Mouse (Mus musculus) lung, embryonic 14.5 days (tissue): ENCODE measurements around the gene Il5ra. TPM values are rescaled to one million over a fixed set of nuclear protein-coding genes. Genes with fewer than 3 reads are reported as not detected.

ENCODE experiments used
- ATAC-seq: fragments of 200-750 bp; cut with Nextera tagmentation; 2 replicates; pipeline ENCODE4 v1.8.0; 2017; ENCODE audit warnings: mild to moderate bottlenecking, moderate TSS enrichment, moderate library complexity; ENCODE audit not compliant: insufficient read depth
- DNase-seq: peaks from one replicate; pipeline ENCODE4 v3.0.0-alpha.2; 2015
- H3K27ac ChIP-seq: fragments of 300-500 bp; sonication (generic); 2 replicates; pipeline ENCODE4 v1.5.1; 2014; ENCODE audit warnings: low read depth, mild to moderate bottlenecking, moderate library complexity
- H3K27me3 ChIP-seq: fragments of 300-500 bp; sonication (generic); 2 replicates; pipeline ENCODE4 v1.6.1; 2014; ENCODE audit warnings: low read length, control low read depth; ENCODE audit not compliant: insufficient read depth
- H3K36me3 ChIP-seq: fragments of 300-500 bp; sonication (generic); 2 replicates; pipeline ENCODE4 v1.6.1; 2014; ENCODE audit warnings: control low read depth; ENCODE audit not compliant: insufficient read depth
- H3K4me1 ChIP-seq: fragments of 300-500 bp; sonication (generic); 2 replicates; pipeline ENCODE4 v1.6.1; 2014; ENCODE audit warnings: antibody characterized with exemption, control low read depth; ENCODE audit not compliant: insufficient read depth
- H3K4me2 ChIP-seq: fragments of 300-500 bp; sonication (generic); 2 replicates; pipeline ENCODE4 v1.6.1; 2014; ENCODE audit warnings: mild to moderate bottlenecking
- H3K4me3 ChIP-seq: fragments of 300-500 bp; sonication (generic); 2 replicates; pipeline ENCODE4 v1.5.1; 2014; ENCODE audit warnings: low read depth, low read length
- H3K9ac ChIP-seq: fragments of 300-500 bp; sonication (generic); 2 replicates; pipeline ENCODE4 v1.6.1; 2014
- H3K9me3 ChIP-seq: fragments of 300-500 bp; sonication (generic); 2 replicates; pipeline ENCODE4 v1.6.1; 2016; ENCODE audit warnings: low read depth, low read length, control low read depth
- CTCF ChIP-seq: IDR thresholded peaks from 2 replicates; pipeline ENCODE4 v1.5.1; 2016; ENCODE audit warnings: antibody characterized with exemption, low read depth
- WGBS: fragments of 180-500 bp; shearing (Covaris S2); extraction: QIAGEN DNeasy Blood & Tissue Kit; methylation state at CpG from one replicate; pipeline ENCODE4 v1.1.7; 2014; 5-methylcytosine and 5-hydroxymethylcytosine counted together
- polyA plus RNA-seq: library from polyadenylated mRNA; unstranded; fragments of >200 nt; fragmentation: Nextera tagmentation; extraction: Ambion mirVana; gene quantifications from 2 replicates; pipeline ENCODE4 v1.2.1, GENCODE M21; 2014

Gene Il5ra
- polyA plus RNA-seq: not detected in 2 replicates

DNA sequence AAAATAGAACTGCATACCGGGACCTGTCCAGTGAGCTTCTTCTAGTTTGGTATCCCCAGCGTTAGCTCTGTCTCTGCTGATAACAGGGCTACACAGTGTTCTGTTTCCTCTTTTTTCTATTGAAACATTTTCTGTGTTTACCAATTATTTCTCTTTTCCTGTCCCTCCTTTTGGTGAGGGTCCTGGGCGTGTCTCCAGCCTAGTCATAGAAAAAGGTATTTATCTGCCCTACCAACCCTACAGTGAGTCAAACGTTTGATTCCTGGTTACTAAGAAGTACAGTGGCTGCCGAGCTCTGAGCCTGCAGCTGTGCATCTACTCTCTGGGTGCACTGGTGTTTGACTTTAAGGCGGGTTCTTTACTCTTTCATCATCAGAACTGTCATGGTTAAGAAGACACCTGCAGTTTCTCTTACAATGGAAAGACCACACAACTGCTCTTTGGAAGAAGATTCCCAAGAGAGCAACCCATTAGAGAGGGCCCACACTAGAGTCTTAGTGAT lies at the start of gene Il5ra:
Gene Il5ra (minus strand): TSS at position 151 of the 502 bp plus-strand sequence.
- Histone ChIP-seq H3K27ac (no peak within 1 kb of the TSS), H3K4me1 (no peaks in the 10 kb centered on the region), H3K4me2 (no peak within 1 kb of the TSS), H3K36me3 (no peaks in the 10 kb centered on the region), H3K9me3 (no peaks in the 10 kb centered on the region), H3K4me3 (no peak within 1 kb of the TSS), H3K9ac (no peak within 1 kb of the TSS), H3K27me3 (no peaks in the 10 kb centered on the region)
- ATAC-seq: no peak
- TF ChIP-seq CTCF: no peak
- WGBS: 56% methylated on average over 6 of the region's 6 CpGs
- DNase-seq: no peak

DNA sequence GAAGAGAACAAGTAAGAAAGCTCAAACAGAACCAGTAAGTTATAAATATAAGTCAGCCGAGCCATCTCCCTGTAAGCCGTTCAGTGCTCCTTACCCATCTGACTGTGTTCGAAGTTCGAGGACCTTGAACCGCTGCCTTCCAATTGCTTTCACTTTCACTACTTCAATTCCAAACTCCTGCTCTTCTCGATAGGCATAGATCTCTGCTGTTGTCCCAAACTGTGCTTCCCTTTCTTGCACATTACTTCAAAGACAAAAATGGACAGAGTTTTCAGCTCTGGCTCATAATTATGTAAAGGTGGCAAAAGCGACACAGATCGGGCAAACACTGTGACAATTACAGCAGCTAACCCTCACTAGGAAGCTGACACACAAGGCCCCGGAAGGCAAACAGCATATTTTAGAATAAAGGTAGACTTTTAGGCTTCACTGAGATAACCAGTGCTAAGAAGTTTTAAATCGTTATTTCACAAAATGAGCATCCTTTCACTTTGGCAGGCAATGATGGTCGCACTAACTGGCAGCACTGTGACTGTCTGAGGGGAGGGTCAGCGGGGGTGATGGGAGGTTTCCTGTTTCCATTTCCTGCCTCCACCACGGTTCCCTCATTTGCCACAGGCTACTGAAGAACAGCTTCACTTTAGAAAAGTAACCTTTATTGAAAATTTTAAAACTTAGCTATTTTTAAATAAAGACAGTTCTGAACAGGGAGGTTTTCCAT lies 45.4 kb upstream of the Il5ra start:
- no peak overlapping the region for H3K9ac ChIP-seq
- no peaks in the 10 kb centered on the region for H3K27me3 ChIP-seq
- no peak overlapping the region for H3K4me3 ChIP-seq
- peaks cover 6% of the 10 kb centered on the region; the same call in 1 of the 2 replicates for H3K4me1 ChIP-seq
- TF ChIP-seq CTCF: no peak
- H3K9me3 ChIP-seq: no peaks in the 10 kb centered on the region
- H3K27ac ChIP-seq: no peak overlapping the region
- ATAC-seq: no peak
- no peak overlapping the region for H3K4me2 ChIP-seq
- 84% methylated on average over 13 of the region's 13 CpGs for WGBS
- peaks cover 42% of the 10 kb centered on the region for H3K36me3 ChIP-seq
- DNase-seq: no peak

DNA sequence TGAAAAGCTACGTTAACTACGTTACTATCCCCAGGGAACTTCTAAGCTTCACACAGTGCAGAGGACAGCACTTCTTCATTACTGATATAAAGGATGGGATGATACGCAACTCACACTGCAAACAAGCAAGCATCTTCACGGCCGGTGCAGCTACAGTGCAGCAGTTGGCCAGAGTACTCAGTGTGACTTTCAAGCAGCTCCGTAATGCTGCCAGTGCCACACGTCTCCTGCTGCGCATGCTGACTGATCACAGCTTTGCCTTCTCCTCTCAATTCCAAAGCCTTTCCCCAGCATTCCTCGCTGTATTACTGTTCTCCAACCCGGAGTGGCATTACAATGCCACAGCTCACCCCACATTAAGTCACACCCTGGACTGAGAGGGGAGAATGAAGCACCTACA lies 44.8 kb upstream of the Il5ra start:
- Histone ChIP-seq H3K4me1 (no peaks in the 10 kb centered on the region), H3K9ac (no peak overlapping the region), H3K36me3 (peaks cover 46% of the 10 kb centered on the region), H3K4me2 (no peak overlapping the region), H3K4me3 (no peak overlapping the region), H3K27ac (no peak overlapping the region), H3K27me3 (no peaks in the 10 kb centered on the region), H3K9me3 (no peaks in the 10 kb centered on the region)
- WGBS: 91% methylated on average over 10 of the region's 10 CpGs
- no peak for TF ChIP-seq CTCF
- DNase-seq: no peak
- no peak for ATAC-seq

GRCm38 (mm10) chr6:106793088-106793487 lies 44.3 kb upstream of the Il5ra start:
- no peak for TF ChIP-seq CTCF
- 91% methylated on average over 7 of the region's 7 CpGs for WGBS
- no peak overlapping the region for H3K4me2 ChIP-seq
- H3K27ac ChIP-seq: no peak overlapping the region
- no peak overlapping the region for H3K4me3 ChIP-seq
- H3K9me3 ChIP-seq: no peaks in the 10 kb centered on the region
- H3K4me1 ChIP-seq: no peaks in the 10 kb centered on the region
- H3K27me3 ChIP-seq: no peaks in the 10 kb centered on the region
- DNase-seq (no peak), ATAC-seq (no peak)
- no peak overlapping the region for H3K9ac ChIP-seq
- H3K36me3 ChIP-seq: peaks cover 50% of the 10 kb centered on the region

GRCm38 (mm10) chr6:106792486-106792885 lies 43.6 kb upstream of the Il5ra start:
- 91% methylated on average over 5 of the region's 5 CpGs for WGBS

DNA sequence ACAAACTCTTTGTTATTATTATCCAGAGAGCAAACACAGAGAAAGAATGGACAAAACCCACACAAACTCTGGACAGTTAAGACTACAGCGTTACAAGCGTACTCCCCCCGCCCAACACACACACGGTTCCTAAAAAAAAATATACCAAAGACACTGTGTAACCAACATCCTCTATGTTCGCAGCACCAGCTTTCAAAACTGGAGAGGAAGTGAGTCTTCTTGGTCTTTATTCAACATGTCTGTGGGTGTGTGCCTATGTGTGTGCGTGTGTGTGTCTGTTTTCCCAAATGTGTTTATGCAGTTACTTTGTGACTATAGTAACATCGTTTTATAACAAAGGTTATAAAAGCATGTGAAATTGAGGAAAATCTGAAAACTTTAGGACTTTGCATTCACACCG lies 42.6 kb upstream of the Il5ra start:
- Histone ChIP-seq H3K4me2 (no peak overlapping the region), H3K36me3 (peaks cover 61% of the 10 kb centered on the region), H3K9me3 (no peaks in the 10 kb centered on the region), H3K4me3 (no peak overlapping the region), H3K27ac (no peak overlapping the region), H3K4me1 (no peaks in the 10 kb centered on the region), H3K27me3 (no peaks in the 10 kb centered on the region), H3K9ac (no peak overlapping the region)
- no peak for TF ChIP-seq CTCF
- ATAC-seq: no peak
- WGBS: 89% methylated on average over 8 of the region's 8 CpGs
- DNase-seq: no peak

More at GRCm38 (mm10) chr6:106792486-106792885, 43.6 kb upstream of the Il5ra start:
- no peak overlapping the region for H3K4me3 ChIP-seq
- H3K9ac ChIP-seq: no peak overlapping the region
- H3K27ac ChIP-seq: no peak overlapping the region
- peaks cover 55% of the 10 kb centered on the region for H3K36me3 ChIP-seq
- no peaks in the 10 kb centered on the region for H3K27me3 ChIP-seq
- no peak overlapping the region for H3K4me2 ChIP-seq
- no peak for TF ChIP-seq CTCF
- no peaks in the 10 kb centered on the region for H3K9me3 ChIP-seq
- no peaks in the 10 kb centered on the region for H3K4me1 ChIP-seq
- ATAC-seq (no peak), DNase-seq (no peak)

DNA sequence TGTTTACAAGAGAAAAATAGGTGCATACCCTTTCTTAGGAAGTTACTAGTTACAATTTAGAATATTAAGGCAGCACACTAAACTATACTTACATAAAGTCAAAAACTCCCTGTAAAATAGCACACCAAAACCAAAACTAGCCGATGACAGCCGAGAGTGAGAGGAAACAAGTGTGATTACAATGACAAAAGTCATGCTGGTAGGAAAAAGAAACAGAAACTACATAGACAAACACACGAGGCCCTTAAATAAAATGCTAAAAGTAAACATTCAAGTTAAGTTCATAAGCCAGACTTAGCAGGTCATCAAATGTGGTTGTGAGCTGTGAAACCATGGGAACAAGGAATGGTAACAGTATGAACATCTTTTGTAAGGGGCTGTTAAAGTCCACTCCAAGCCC lies 38.3 kb upstream of the Il5ra start:
- no peak for TF ChIP-seq CTCF
- H3K36me3 ChIP-seq: peaks cover 52% of the 10 kb centered on the region
- no peaks in the 10 kb centered on the region for H3K9me3 ChIP-seq
- no peak overlapping the region for H3K4me2 ChIP-seq
- no peak overlapping the region for H3K27ac ChIP-seq
- DNase-seq: no peak
- ATAC-seq: no peak
- no peak overlapping the region for H3K4me3 ChIP-seq
- 81% methylated on average over 3 of the region's 3 CpGs for WGBS
- H3K27me3 ChIP-seq: no peaks in the 10 kb centered on the region
- no peaks in the 10 kb centered on the region for H3K4me1 ChIP-seq
- H3K9ac ChIP-seq: no peak overlapping the region
